Mouse (Mus musculus) Muller cell, postnatal 12 days (primary cell): ENCODE measurements around the gene Mpi.

Source experiments
- DNase-seq: peaks from one replicate; pipeline ENCODE4 v3.0.0-alpha.2; 2015; ENCODE audit errors: inconsistent ontology term

Mpi gene

GRCm38 (mm10) chr9:57523754-57524153 is 28.8 kb downstream of the Mpi start:
- DNase-seq, result peak; percentile 34

- DNase-seq, result no peak
These were observed 29.7 kb downstream of the Mpi start for GRCm38 (mm10) chr9:57522861-57523246.

- DNase-seq, result peak; percentile 23
These were observed 30.3 kb downstream of the Mpi start for GRCm38 (mm10) chr9:57522114-57522860.

DNA sequence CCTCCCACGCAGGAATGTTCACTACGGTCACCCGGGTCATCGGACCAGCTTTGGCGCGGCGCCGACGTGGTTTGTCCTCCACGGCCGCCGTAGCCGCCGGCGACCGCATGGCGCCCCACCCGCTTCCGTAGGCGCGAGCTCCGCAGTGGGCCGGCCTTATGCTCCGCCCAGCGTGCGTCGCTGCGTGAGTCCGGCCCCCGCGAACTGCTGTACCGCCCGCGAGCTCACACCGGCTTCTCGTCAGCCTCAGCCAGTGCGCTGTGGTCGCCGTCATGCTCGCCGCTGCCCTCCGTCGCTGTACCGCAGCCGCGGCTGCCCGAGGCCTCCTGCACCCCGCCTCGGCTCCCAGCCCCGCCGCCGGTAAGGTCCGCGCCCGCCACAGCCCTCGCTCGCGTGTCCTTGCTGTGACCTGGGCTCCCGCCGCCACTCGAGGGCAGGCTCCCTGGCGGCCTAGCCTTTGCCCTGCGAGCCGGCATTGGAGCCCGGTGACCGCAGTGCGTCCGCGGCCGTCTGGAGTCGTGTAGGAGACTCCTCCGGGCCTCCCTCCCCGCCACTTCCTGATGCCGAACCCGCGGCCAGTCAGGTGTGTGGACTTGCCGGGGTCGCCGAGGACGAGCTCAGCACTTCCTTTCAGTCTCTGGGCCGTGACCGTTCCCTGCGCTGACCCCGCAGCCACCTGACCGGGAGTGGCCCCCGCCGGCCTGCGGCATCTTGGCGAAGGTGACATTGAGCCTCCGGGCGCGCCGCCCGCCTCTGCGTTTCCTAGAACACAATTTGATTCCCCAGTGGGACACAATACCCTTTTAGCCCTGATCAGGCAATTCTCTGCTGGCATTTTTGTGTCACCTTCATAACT is 31.3 kb downstream of the Mpi start, which contains the start of gene Cox5a:
Gene Cox5a (plus strand): TSS at position 219 of the 856 bp plus-strand sequence.
- peak; percentile 97 for DNase-seq

DNA sequence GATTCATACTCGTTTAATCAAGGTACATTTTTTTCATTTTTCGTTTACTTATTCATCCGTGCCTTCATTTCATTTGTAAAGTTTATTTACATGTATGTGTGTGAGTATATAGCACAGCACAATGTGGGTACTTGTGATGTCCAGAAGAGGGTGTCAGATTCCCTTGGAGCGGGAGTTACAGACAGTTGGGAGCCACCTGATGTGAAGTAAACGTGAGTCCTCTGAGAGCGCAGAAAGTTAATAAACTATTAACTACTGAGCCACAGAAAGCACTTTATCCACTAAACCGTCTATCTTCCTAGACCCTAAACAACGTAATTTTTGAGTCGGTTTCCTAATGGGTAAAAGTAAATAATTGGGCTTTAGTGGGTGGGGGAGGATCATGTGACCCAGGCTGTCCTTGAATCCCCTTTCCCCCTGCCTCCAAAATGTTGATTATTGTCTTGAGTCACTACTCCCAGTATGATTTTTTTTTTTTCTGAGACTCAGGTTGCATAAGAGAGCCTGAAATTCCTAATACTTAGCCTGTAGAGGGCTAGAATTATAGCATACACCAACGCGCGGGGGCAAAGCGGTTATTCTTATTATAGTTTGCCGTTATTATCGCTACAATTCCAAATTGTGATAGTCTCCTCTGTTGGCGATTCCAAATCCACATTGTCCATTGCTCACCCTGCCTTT is 32.0 kb downstream of the Mpi start:
- DNase-seq, result no peak

- peak; percentile 31 for DNase-seq
These were observed 35.5 kb downstream of the Mpi start for GRCm38 (mm10) chr9:57517113-57517512.

DNA sequence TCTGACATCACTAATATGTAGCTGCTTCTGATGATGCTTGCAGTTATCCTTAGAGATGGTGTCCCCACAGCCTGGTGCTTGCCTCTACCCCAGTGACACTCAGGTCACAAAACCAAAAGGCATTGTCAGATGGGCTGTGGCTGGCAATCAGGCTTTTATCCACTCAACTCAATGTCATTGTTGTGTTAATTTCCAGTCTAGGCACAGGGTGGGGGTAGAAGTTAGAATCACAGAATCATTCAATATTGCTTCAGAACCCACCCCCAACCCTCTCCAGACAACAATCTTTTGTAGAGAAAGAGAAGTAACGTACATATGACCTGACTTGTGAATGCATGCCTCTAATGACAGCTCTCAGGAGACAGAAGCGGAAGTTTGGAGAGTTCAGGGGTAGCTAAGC is 42.0 kb downstream of the Mpi start:
- no peak for DNase-seq

GRCm38 (mm10) chr9:57505700-57506099 is 46.9 kb downstream of the Mpi start:
- peak; percentile 31 for DNase-seq

DNA sequence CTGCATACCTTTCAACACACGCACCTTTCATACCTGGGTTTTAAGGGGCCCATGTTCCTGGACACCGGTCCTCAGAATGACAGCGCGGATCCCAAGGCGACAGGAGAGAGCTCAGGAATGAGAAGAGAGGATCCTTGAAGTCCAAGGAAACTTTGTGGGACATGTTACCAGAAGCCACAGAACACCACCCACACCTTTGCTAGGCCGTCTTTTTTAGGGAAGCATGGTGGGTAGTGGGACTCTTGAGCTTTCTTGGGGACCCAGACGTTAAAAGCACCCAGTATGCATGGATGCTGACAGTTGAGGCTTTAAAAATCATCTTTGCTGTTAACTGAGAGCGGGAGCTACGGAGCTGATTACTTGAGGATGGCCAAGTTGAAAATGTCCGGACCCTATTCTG is 47.7 kb downstream of the Mpi start:
- DNase-seq, result no peak

- peak; percentile 29 for DNase-seq
These were observed 48.2 kb downstream of the Mpi start for GRCm38 (mm10) chr9:57504381-57504700.

- peak; percentile 50 for DNase-seq
These were observed 48.8 kb downstream of the Mpi start, which contains the start of gene Rpp25 for GRCm38 (mm10) chr9:57503622-57504380. Gene Rpp25 (plus strand): TSS chr9:57504026.

GRCm38 (mm10) chr9:57502911-57503621 is 49.5 kb downstream of the Mpi start:
- no peak for DNase-seq

DNA sequence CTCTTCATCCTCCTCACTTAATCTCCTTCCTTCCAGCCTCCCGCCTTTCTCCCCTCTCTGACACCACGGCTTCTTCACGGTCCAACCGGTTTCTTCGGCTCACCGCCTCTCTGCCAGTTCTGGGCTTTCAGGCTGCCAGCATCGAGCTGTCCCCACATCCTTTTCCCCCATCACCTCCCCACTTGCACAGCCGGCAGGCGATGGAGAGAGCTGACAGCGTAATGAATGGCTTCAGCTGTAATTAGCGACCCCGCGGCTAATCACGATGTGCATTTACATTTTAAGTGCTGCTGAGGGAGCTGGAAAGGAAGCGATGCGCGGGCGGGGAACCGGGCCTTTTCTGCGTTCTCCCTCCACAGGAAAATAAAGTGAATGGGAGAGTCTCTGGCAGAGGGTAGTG is 50.7 kb downstream of the Mpi start:
- peak; percentile 23 for DNase-seq

- DNase-seq, result no peak
These were observed 51.1 kb downstream of the Mpi start for GRCm38 (mm10) chr9:57501452-57501851.

- DNase-seq, result no peak
These were observed 54.0 kb downstream of the Mpi start for GRCm38 (mm10) chr9:57498536-57498935.

- no peak for DNase-seq
These were observed 55.3 kb downstream of the Mpi start for GRCm38 (mm10) chr9:57497236-57497635.

GRCm38 (mm10) chr9:57494970-57495369 is 57.6 kb downstream of the Mpi start:
- DNase-seq, result no peak
